25 mouse cellular contexts compared by ENCODE assay signal in genomic region chr4:101174916-101175625, GRCm38 (mm10).
DNase-seq lines count a peak whose midpoint lies in the region; ATAC-seq and TF ChIP-seq lines count a peak whose summit lies in the region.
"Had no signal": no experiment of that assay in that cellular context is flagged by ENCODE, and none has a peak within 500 bp of the region (broad histone marks: within the 10 kb centered on the region; RNA-seq: fewer than 3 reads in every experiment).

No protein-coding gene starts in this region.

- no peaks in the 10 kb centered on the region for H3K27me3 ChIP-seq in forebrain, postnatal 0 days (ENCODE audit: insufficient read depth, low read length)
- no peaks in the 10 kb centered on the region for H3K27me3 ChIP-seq in forebrain, embryonic 11.5 days (ENCODE audit: control insufficient read depth, insufficient read depth, low read length)
- no peaks in the 10 kb centered on the region for H3K27me3 ChIP-seq in thymus, adult 2 months (ENCODE audit: control insufficient read depth, insufficient read depth, low read length)
- H3K27me3 ChIP-seq: embryonic facial prominence, embryonic 15.5 days; forebrain, embryonic 15.5 days; kidney, embryonic 15.5 days; neural tube, embryonic 13.5 days had no signal

- H3K4me2 ChIP-seq in forebrain, postnatal 0 days (ENCODE audit: low read depth), result no peak overlapping the region
- no peak overlapping the region for H3K4me2 ChIP-seq in forebrain, embryonic 11.5 days (ENCODE audit: low read depth, low read length, severe bottlenecking)
- H3K4me2 ChIP-seq: embryonic facial prominence, embryonic 15.5 days; forebrain, embryonic 15.5 days; heart, embryonic 11.5 days; kidney, embryonic 15.5 days; neural tube, embryonic 13.5 days had no signal

- peaks cover 32% of the 10 kb centered on the region for H3K36me3 ChIP-seq in forebrain, postnatal 0 days (ENCODE audit: insufficient read depth)
- no peaks in the 10 kb centered on the region for H3K36me3 ChIP-seq in forebrain, embryonic 11.5 days (ENCODE audit: control insufficient read depth, insufficient read depth, low read length)
- peaks cover 87% of the 10 kb centered on the region for H3K36me3 ChIP-seq in thymus, adult 2 months (ENCODE audit: control insufficient read depth, insufficient read depth, low read length)

- no peak overlapping the region for H3K27ac ChIP-seq in forebrain, postnatal 0 days (ENCODE audit: low read depth, low read length)
- H3K27ac ChIP-seq in forebrain, embryonic 11.5 days (ENCODE audit: low read depth, low read length), result no peak overlapping the region
- peak overlapping the region; percentile 63 for H3K27ac ChIP-seq in thymus, adult 2 months (ENCODE audit: control insufficient read depth, insufficient read depth, low read length)
- H3K27ac ChIP-seq: embryonic facial prominence, embryonic 15.5 days; forebrain, embryonic 15.5 days; hindbrain, postnatal 0 days; kidney, embryonic 15.5 days; neural tube, embryonic 13.5 days; stomach, postnatal 0 days had no signal

- 80% methylated on average over 10 of the region's 10 CpGs for WGBS in forebrain, postnatal 0 days
- WGBS in forebrain, embryonic 11.5 days, result 71% methylated on average over 10 of the region's 10 CpGs
- 53% methylated on average over 10 of the region's 10 CpGs for WGBS in thymus, adult 2 months

- no peak for TF ChIP-seq CTCF in forebrain, postnatal 0 days (IDR thresholded peaks at IDR 0.05; ENCODE audit: low read depth)
- TF ChIP-seq CTCF in thymus, adult 2 months (IDR thresholded peaks at IDR 0.05; ENCODE audit: borderline replicate concordance, control insufficient read depth, extremely low read depth, insufficient read depth, low read length, poor library complexity), result no peak

- H3K4me3 ChIP-seq in forebrain, postnatal 0 days (ENCODE audit: low read depth, low read length), result no peak overlapping the region
- H3K4me3 ChIP-seq in forebrain, embryonic 11.5 days (ENCODE audit: low read depth, low read length), result no peak overlapping the region
- H3K4me3 ChIP-seq in thymus, adult 2 months (ENCODE audit: control insufficient read depth, insufficient read depth, low read length), result no peak overlapping the region
- H3K4me3 ChIP-seq: embryonic facial prominence, embryonic 15.5 days; forebrain, embryonic 15.5 days; kidney, embryonic 15.5 days; neural tube, embryonic 13.5 days had no signal

- H3K9ac ChIP-seq in forebrain, postnatal 0 days, result no peak overlapping the region
- H3K9ac ChIP-seq in forebrain, embryonic 11.5 days (ENCODE audit: low read length), result no peak overlapping the region
- H3K9ac ChIP-seq: embryonic facial prominence, embryonic 15.5 days; forebrain, embryonic 15.5 days; kidney, embryonic 15.5 days; neural tube, embryonic 13.5 days had no signal

- TF ChIP-seq POLR2A in thymus, adult 2 months (IDR thresholded peaks at IDR 0.05; ENCODE audit: control insufficient read depth, extremely low read depth, insufficient read depth, low read length, poor library complexity), result no peak

- no peak for DNase-seq in forebrain, postnatal 0 days
- no peak for DNase-seq in forebrain, embryonic 11.5 days (ENCODE audit: low spot score)
- DNase-seq in thymus, adult 2 months, result no peak
- no peak for DNase-seq in thymus, postnatal 10 days (ENCODE audit: low spot score in 2 of 2)
- peak; percentile 65 to 73 for DNase-seq in natural killer cell, adult 2 months (ENCODE audit: low spot score in 2 of 2)
- DNase-seq in thymus, postnatal 4 days, result peak; percentile 45
- no peak for DNase-seq in cerebellum, adult 11-12 months
- DNase-seq in left cerebral cortex, postnatal 25 days (ENCODE audit: low spot score in 2 of 2), result no peak
- DNase-seq: adrenal gland, postnatal 10 days; cerebellum, adult 2 months; cerebellum, postnatal 36 days; gastrocnemius, postnatal 10 days; heart, postnatal 10 days; kidney, adult 11 months; kidney, postnatal 4 days; midbrain, embryonic 14.5 days; right cerebral cortex, postnatal 4 days had no signal

- no peaks in the 10 kb centered on the region for H3K4me1 ChIP-seq in forebrain, postnatal 0 days (ENCODE audit: insufficient read depth)
- H3K4me1 ChIP-seq in forebrain, embryonic 11.5 days (replicated peaks; ENCODE audit: control insufficient read depth, insufficient read depth, low read length), result no peaks in the 10 kb centered on the region
- peaks cover 43% of the 10 kb centered on the region for H3K4me1 ChIP-seq in thymus, adult 2 months (replicated peaks; ENCODE audit: control insufficient read depth, insufficient read depth, low read length)
- H3K4me1 ChIP-seq: embryonic facial prominence, embryonic 15.5 days; forebrain, embryonic 15.5 days; kidney, embryonic 15.5 days; neural tube, embryonic 13.5 days had no signal

- ATAC-seq in forebrain, postnatal 0 days, result 0 out of 2 replicates have a peak, but pooled peaks have one; percentile 16
- ATAC-seq in forebrain, embryonic 11.5 days (replicated peaks; ENCODE audit: low FRiP score), result no peak
- ATAC-seq: forebrain, embryonic 15.5 days; hindbrain, postnatal 0 days; lung, postnatal 0 days had no signal

- intact Hi-C loops in left cerebral cortex, postnatal 25 days (cut with DNase I), result no loop called here

- no peaks in the 10 kb centered on the region for H3K9me3 ChIP-seq in forebrain, postnatal 0 days (ENCODE audit: low read length)
- no peaks in the 10 kb centered on the region for H3K9me3 ChIP-seq in forebrain, embryonic 11.5 days (ENCODE audit: control insufficient read depth, low read length)
- H3K9me3 ChIP-seq: embryonic facial prominence, embryonic 15.5 days; forebrain, embryonic 15.5 days; kidney, embryonic 15.5 days; neural tube, embryonic 13.5 days had no signal

Comparison
In these comparisons a context has a peak if more than half of its experiments do, and no peak if none do; other contexts are left out.
1. DNase-seq: peak in natural killer cell, adult 2 months (2 of 2) and thymus, postnatal 4 days (single experiment); none in forebrain, postnatal 0 days (single experiment), forebrain, embryonic 11.5 days (single experiment), thymus, adult 2 months (single experiment), thymus, postnatal 10 days (0 of 2), cerebellum, adult 11-12 months (single experiment) and left cerebral cortex, postnatal 25 days (0 of 2).